Mouse (Mus musculus) hindbrain, embryonic 16.5 days (tissue): Measurements from ENCODE around the gene Pcbp3. TPM values are rescaled to one million over a fixed set of nuclear protein-coding genes. Genes with fewer than 3 reads are reported as not detected.
A peak's percentile ranks its signal among the peaks of the same experiment; 100 is the strongest.

Experiments used
- ATAC-seq: fragments of 200-750 bp; cut with Nextera tagmentation; 2 replicates; pipeline ENCODE4 v1.8.0; 2017; ENCODE audit warnings: moderate TSS enrichment, moderate library complexity
- H3K27ac ChIP-seq: fragments of 300-500 bp; sonication (generic); 2 replicates; pipeline ENCODE4 v1.5.1; 2014; ENCODE audit warnings: low read depth, mild to moderate bottlenecking, control low read depth, low read length, moderate library complexity
- H3K27me3 ChIP-seq: fragments of 300-500 bp; sonication (generic); replicated peaks from 2 replicates; pipeline ENCODE4 v1.6.1; 2014; ENCODE audit warnings: low read length; ENCODE audit not compliant: control insufficient read depth, insufficient read depth
- H3K36me3 ChIP-seq: fragments of 300-500 bp; sonication (generic); 2 replicates; pipeline ENCODE4 v1.6.1; 2014; ENCODE audit warnings: mild to moderate bottlenecking, low read length, moderate library complexity, mixed read lengths; ENCODE audit not compliant: control insufficient read depth, insufficient read depth
- H3K4me1 ChIP-seq: fragments of 300-500 bp; sonication (generic); 2 replicates; pipeline ENCODE4 v1.6.1; 2014; ENCODE audit warnings: low read depth, low read length; ENCODE audit not compliant: control insufficient read depth, insufficient read depth
- H3K4me2 ChIP-seq: fragments of 300-500 bp; sonication (generic); 2 replicates; pipeline ENCODE4 v1.6.1; 2014; ENCODE audit warnings: mild to moderate bottlenecking, low read length, control low read depth, moderate library complexity
- H3K4me3 ChIP-seq: fragments of 300-500 bp; sonication (generic); 2 replicates; pipeline ENCODE4 v1.5.1; 2014; ENCODE audit warnings: mild to moderate bottlenecking, low read length, control low read depth, moderate library complexity
- H3K9ac ChIP-seq: fragments of 300-500 bp; sonication (generic); 2 replicates; pipeline ENCODE4 v1.6.1; 2014; ENCODE audit warnings: low read depth, mild to moderate bottlenecking, control low read depth, low read length, moderate library complexity
- H3K9me3 ChIP-seq: fragments of 300-500 bp; sonication (generic); 2 replicates; pipeline ENCODE4 v1.6.1; 2014; ENCODE audit warnings: mild to moderate bottlenecking, low read length, moderate library complexity; ENCODE audit not compliant: control insufficient read depth
- WGBS: fragments of 180-500 bp; shearing (Covaris S2); extraction: QIAGEN DNeasy Blood & Tissue Kit; methylation state at CpG from one replicate; pipeline ENCODE4 v1.1.7; 2014; 5-methylcytosine and 5-hydroxymethylcytosine counted together
- polyA plus RNA-seq: library from polyadenylated mRNA; unstranded; fragments of >200 nt; fragmentation: Nextera tagmentation; extraction: Ambion mirVana; gene quantifications from 2 replicates; pipeline ENCODE4 v1.2.1, GENCODE M21; 2015

Gene Pcbp3
- polyA plus RNA-seq, 1 experiment from 2014 or later = 95.5 TPM

- Histone ChIP-seq H3K4me3 (no peak overlapping the region), H3K36me3 (no peaks in the 10 kb centered on the region), H3K4me1 (no peaks in the 10 kb centered on the region), H3K9ac (no peak overlapping the region), H3K4me2 (no peak overlapping the region), H3K9me3 (no peaks in the 10 kb centered on the region), H3K27ac (no peak overlapping the region), H3K27me3 (no peaks in the 10 kb centered on the region)
- no peak for ATAC-seq
- WGBS = 62% methylated on average over 3 of the region's 3 CpGs
Observed at GRCm38 (mm10) chr10:76844365-76844764, 117.3 kb downstream of the Pcbp3 start.

- ATAC-seq = no peak
- no peak overlapping the region for H3K4me2 ChIP-seq
- H3K27me3 ChIP-seq = no peaks in the 10 kb centered on the region
- H3K9ac ChIP-seq = no peak overlapping the region
- 94% methylated on average over 3 of the region's 3 CpGs for WGBS
- H3K4me1 ChIP-seq = no peaks in the 10 kb centered on the region
- no peaks in the 10 kb centered on the region for H3K36me3 ChIP-seq
- no peak overlapping the region for H3K27ac ChIP-seq
- no peaks in the 10 kb centered on the region for H3K9me3 ChIP-seq
- H3K4me3 ChIP-seq = no peak overlapping the region
Observed at GRCm38 (mm10) chr10:76842087-76842486, 119.6 kb downstream of the Pcbp3 start.

- H3K4me3 ChIP-seq = no peak overlapping the region
- WGBS = 84% methylated on average over 1 of the region's 1 CpGs
- no peak for ATAC-seq
- H3K9me3 ChIP-seq = no peaks in the 10 kb centered on the region
- no peak overlapping the region for H3K4me2 ChIP-seq
- no peak overlapping the region for H3K27ac ChIP-seq
- H3K27me3 ChIP-seq = no peaks in the 10 kb centered on the region
- H3K4me1 ChIP-seq = 0 out of 2 replicates have a peak, but pooled peaks cover under 1% of the 10 kb centered on the region
- no peak overlapping the region for H3K9ac ChIP-seq
- no peaks in the 10 kb centered on the region for H3K36me3 ChIP-seq
Observed at GRCm38 (mm10) chr10:76841220-76841619, 120.5 kb downstream of the Pcbp3 start.

- no peak overlapping the region for H3K4me3 ChIP-seq
- H3K4me2 ChIP-seq = no peak overlapping the region
- no peak overlapping the region for H3K27ac ChIP-seq
- H3K9me3 ChIP-seq = no peaks in the 10 kb centered on the region
- no peak for ATAC-seq
- no peaks in the 10 kb centered on the region for H3K36me3 ChIP-seq
- peaks cover 5% of the 10 kb centered on the region; the same call in 1 of the 2 replicates for H3K4me1 ChIP-seq
- H3K27me3 ChIP-seq = no peaks in the 10 kb centered on the region
- no peak overlapping the region for H3K9ac ChIP-seq
- 56% methylated on average over 5 of the region's 5 CpGs for WGBS
Observed at GRCm38 (mm10) chr10:76840566-76840965, 121.1 kb downstream of the Pcbp3 start.

- Histone ChIP-seq H3K4me2 (no peak overlapping the region), H3K36me3 (no peaks in the 10 kb centered on the region), H3K27ac (0 out of 2 replicates have a peak overlapping the region, but pooled peaks have one; percentile 34), H3K9me3 (no peaks in the 10 kb centered on the region), H3K4me3 (no peak overlapping the region), H3K4me1 (peaks cover 5% of the 10 kb centered on the region; the same call in 1 of the 2 replicates), H3K27me3 (no peaks in the 10 kb centered on the region; the same call in 1 of the 2 replicates), H3K9ac (no peak overlapping the region)
- ATAC-seq = peak; percentile 87
- WGBS = 59% methylated on average over 14 of the region's 14 CpGs
Observed at GRCm38 (mm10) chr10:76835497-76836357, 126.0 kb downstream of the Pcbp3 start.

GRCm38 (mm10) chr10:76832841-76833240 lies 128.8 kb downstream of the Pcbp3 start:
- H3K4me3 ChIP-seq = no peak overlapping the region
- 89% methylated on average over 1 of the region's 1 CpGs for WGBS
- H3K27me3 ChIP-seq = no peaks in the 10 kb centered on the region; the same call in 1 of the 2 replicates
- no peak for ATAC-seq
- H3K9me3 ChIP-seq = no peaks in the 10 kb centered on the region
- H3K27ac ChIP-seq = no peak overlapping the region
- H3K36me3 ChIP-seq = no peaks in the 10 kb centered on the region; the same call in 1 of the 2 replicates
- no peak overlapping the region for H3K9ac ChIP-seq
- H3K4me1 ChIP-seq = peaks cover 5% of the 10 kb centered on the region; the same call in 1 of the 2 replicates
- H3K4me2 ChIP-seq = no peak overlapping the region

- Histone ChIP-seq H3K9me3 (no peaks in the 10 kb centered on the region), H3K27me3 (no peaks in the 10 kb centered on the region; the same call in 1 of the 2 replicates), H3K9ac (no peak overlapping the region), H3K4me1 (peaks cover 5% of the 10 kb centered on the region; the same call in 1 of the 2 replicates), H3K27ac (no peak overlapping the region), H3K4me2 (no peak overlapping the region), H3K4me3 (no peak overlapping the region), H3K36me3 (no peaks in the 10 kb centered on the region; the same call in 1 of the 2 replicates)
- 95% methylated on average over 2 of the region's 2 CpGs for WGBS
- ATAC-seq = no peak
Observed at GRCm38 (mm10) chr10:76831915-76832314, 129.8 kb downstream of the Pcbp3 start.

GRCm38 (mm10) chr10:76831151-76831550 lies 130.5 kb downstream of the Pcbp3 start:
- WGBS = 19% methylated on average over 1 of the region's 1 CpGs
- Histone ChIP-seq H3K9me3 (no peaks in the 10 kb centered on the region), H3K36me3 (no peaks in the 10 kb centered on the region; the same call in 1 of the 2 replicates), H3K9ac (no peak overlapping the region), H3K4me1 (peaks cover 4% of the 10 kb centered on the region; the same call in 1 of the 2 replicates), H3K4me2 (no peak overlapping the region), H3K27me3 (no peaks in the 10 kb centered on the region; the same call in 1 of the 2 replicates), H3K27ac (no peak overlapping the region), H3K4me3 (no peak overlapping the region)
- no peak for ATAC-seq

- Histone ChIP-seq H3K36me3 (no peaks in the 10 kb centered on the region; the same call in 1 of the 2 replicates), H3K4me1 (no peaks in the 10 kb centered on the region), H3K9me3 (no peaks in the 10 kb centered on the region), H3K4me3 (no peak overlapping the region), H3K9ac (no peak overlapping the region), H3K27me3 (no peaks in the 10 kb centered on the region; the same call in 1 of the 2 replicates), H3K27ac (no peak overlapping the region), H3K4me2 (no peak overlapping the region)
- WGBS = 96% methylated on average over 4 of the region's 4 CpGs
- no peak for ATAC-seq
Observed at GRCm38 (mm10) chr10:76828936-76829335, 132.8 kb downstream of the Pcbp3 start.
